Mouse (Mus musculus): Measurements from ENCODE around the gene Tubb3. TPM values are rescaled to one million over a fixed set of nuclear protein-coding genes. Genes with fewer than 3 reads are reported as not detected.
A peak's percentile ranks its signal among the peaks of the same experiment; 100 is the strongest.
"Not testable (repeated sequence)": the region's sequence is repeated elsewhere in the genome, so short reads cannot be mapped to it uniquely, and the experiment has no call there.

The Tubb3 gene
- polyA plus RNA-seq, 1 experiment from 2014 or later, result 40.1 TPM

DNA sequence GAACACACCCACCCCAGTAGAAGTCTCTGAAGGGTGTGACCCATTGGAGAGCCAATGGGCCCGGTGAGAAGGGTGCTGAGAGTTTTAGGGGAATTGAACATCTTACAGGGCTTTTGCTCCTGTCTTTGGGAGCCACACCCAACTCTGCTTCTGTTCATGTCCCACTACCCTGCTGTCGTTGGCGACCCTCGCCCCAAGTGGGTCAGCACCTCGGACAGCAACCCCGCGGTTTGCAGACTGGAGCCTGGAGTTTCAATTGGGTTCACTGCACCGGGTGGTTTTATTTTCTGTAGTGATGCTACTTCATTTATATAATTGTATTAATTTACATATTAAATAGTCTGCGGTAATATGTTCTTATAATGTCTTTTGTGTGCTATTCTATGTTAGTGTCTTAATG is 3.0 kb downstream of the Tubb3 start:
- H3K4me3 ChIP-seq, result no peak overlapping the region
- H3K36me3 ChIP-seq, result peaks cover 7% of the 10 kb centered on the region; the same call in 1 of the 2 replicates
- H3K4me2 ChIP-seq, result peak overlapping the region; percentile 1; the same call in 1 of the 2 replicates
- H3K27ac ChIP-seq, result no peak overlapping the region
- 8% methylated on average over 9 of the region's 9 CpGs for WGBS
- H3K9me3 ChIP-seq, result no peaks in the 10 kb centered on the region
- H3K27me3 ChIP-seq, result peaks cover 50% of the 10 kb centered on the region
- H3K4me1 ChIP-seq, result peaks cover 35% of the 10 kb centered on the region
- no peak for ATAC-seq (ENCODE audit: insufficient number of reproducible peaks, insufficient read depth, low FRiP score, low TSS enrichment, low read depth)
- H3K9ac ChIP-seq, result no peak overlapping the region

GRCm38 (mm10) chr8:123414997-123415696 is 3.9 kb downstream of the Tubb3 start:
- not testable (repeated sequence) for H3K9ac ChIP-seq; H3K4me3 ChIP-seq; H3K36me3 ChIP-seq; ATAC-seq (ENCODE audit: insufficient number of reproducible peaks, insufficient read depth, low FRiP score, low TSS enrichment, low read depth); H3K27ac ChIP-seq; H3K4me2 ChIP-seq; H3K9me3 ChIP-seq
- Histone ChIP-seq H3K27me3 (peaks cover 41% of the 10 kb centered on the region), H3K4me1 (peaks cover 30% of the 10 kb centered on the region)
- 77% methylated on average over 5 of the region's 5 CpGs for WGBS

- Histone ChIP-seq H3K9ac (no peak overlapping the region), H3K4me1 (peaks cover 21% of the 10 kb centered on the region), H3K36me3 (peaks cover 12% of the 10 kb centered on the region), H3K4me2 (no peak overlapping the region), H3K27ac (no peak overlapping the region), H3K27me3 (peaks cover 30% of the 10 kb centered on the region), H3K4me3 (no peak overlapping the region), H3K9me3 (no peaks in the 10 kb centered on the region)
- no peak for ATAC-seq (ENCODE audit: insufficient number of reproducible peaks, insufficient read depth, low FRiP score, low TSS enrichment, low read depth)
- WGBS, result 72% methylated on average over 8 of the region's 8 CpGs
Observed at GRCm38 (mm10) chr8:123415967-123416943, 5.0 kb downstream of the Tubb3 start.

GRCm38 (mm10) chr8:123416944-123417555 is 5.8 kb downstream of the Tubb3 start:
- no peak overlapping the region for H3K4me2 ChIP-seq
- peaks cover 22% of the 10 kb centered on the region for H3K27me3 ChIP-seq
- no peak overlapping the region for H3K4me3 ChIP-seq
- H3K4me1 ChIP-seq, result peaks cover 14% of the 10 kb centered on the region
- no peak overlapping the region for H3K27ac ChIP-seq
- ATAC-seq (ENCODE audit: insufficient number of reproducible peaks, insufficient read depth, low FRiP score, low TSS enrichment, low read depth), result no peak
- H3K9me3 ChIP-seq, result no peaks in the 10 kb centered on the region
- H3K9ac ChIP-seq, result no peak overlapping the region
- 77% methylated on average over 8 of the region's 8 CpGs for WGBS
- H3K36me3 ChIP-seq, result peaks cover 13% of the 10 kb centered on the region

DNA sequence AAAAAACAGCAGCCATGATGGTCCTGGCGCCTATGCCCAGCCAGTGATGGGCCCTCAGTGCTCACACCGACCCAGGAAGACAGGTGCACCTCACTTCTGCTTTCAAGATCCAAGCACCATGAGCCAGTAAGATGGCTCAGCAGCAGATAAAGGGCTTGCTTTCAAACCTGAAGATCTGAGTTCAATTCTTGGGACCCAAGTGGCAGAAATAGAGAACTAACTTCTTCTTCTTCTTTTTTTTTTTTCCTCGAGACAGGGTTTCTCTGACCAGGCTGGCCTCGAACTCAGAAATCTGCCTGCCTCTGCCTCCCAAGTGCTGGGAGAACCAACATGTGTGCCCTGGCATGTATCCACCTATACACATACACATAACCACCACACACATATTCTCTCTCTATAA is 8.5 kb downstream of the Tubb3 start:
- Histone ChIP-seq H3K27ac (no peak overlapping the region), H3K4me3 (no peak overlapping the region), H3K9ac (no peak overlapping the region), H3K9me3 (no peaks in the 10 kb centered on the region), H3K4me1 (peaks cover 6% of the 10 kb centered on the region), H3K4me2 (no peak overlapping the region), H3K36me3 (peaks cover 13% of the 10 kb centered on the region), H3K27me3 (no peaks in the 10 kb centered on the region)
- no peak for ATAC-seq (ENCODE audit: insufficient number of reproducible peaks, insufficient read depth, low FRiP score, low TSS enrichment, low read depth)
- WGBS, result 88% methylated on average over 4 of the region's 4 CpGs

- Histone ChIP-seq H3K27ac (no peak overlapping the region), H3K9ac (no peak overlapping the region), H3K4me1 (peaks cover 6% of the 10 kb centered on the region), H3K4me2 (no peak overlapping the region), H3K9me3 (no peaks in the 10 kb centered on the region), H3K27me3 (no peaks in the 10 kb centered on the region), H3K36me3 (peaks cover 13% of the 10 kb centered on the region), H3K4me3 (no peak overlapping the region)
- 89% methylated on average over 34 of the region's 34 CpGs for WGBS
- no peak for ATAC-seq (ENCODE audit: insufficient number of reproducible peaks, insufficient read depth, low FRiP score, low TSS enrichment, low read depth)
Observed at GRCm38 (mm10) chr8:123420525-123421281, 9.5 kb downstream of the Tubb3 start.

DNA sequence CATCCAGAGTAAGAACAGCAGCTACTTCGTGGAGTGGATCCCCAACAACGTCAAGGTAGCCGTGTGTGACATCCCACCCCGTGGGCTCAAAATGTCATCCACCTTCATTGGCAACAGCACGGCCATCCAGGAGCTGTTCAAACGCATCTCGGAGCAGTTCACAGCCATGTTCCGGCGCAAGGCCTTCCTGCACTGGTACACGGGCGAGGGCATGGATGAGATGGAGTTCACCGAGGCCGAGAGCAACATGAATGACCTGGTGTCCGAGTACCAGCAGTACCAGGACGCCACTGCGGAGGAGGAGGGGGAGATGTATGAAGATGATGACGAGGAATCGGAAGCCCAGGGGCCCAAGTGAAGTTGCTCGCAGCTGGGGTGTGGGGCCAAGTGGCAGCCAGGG is 10.1 kb downstream of the Tubb3 start:
- Histone ChIP-seq H3K4me2 (no peak overlapping the region), H3K27me3 (no peaks in the 10 kb centered on the region), H3K9me3 (no peaks in the 10 kb centered on the region), H3K4me1 (peaks cover 6% of the 10 kb centered on the region), H3K36me3 (peaks cover 13% of the 10 kb centered on the region), H3K4me3 (no peak overlapping the region), H3K9ac (no peak overlapping the region), H3K27ac (no peak overlapping the region)
- WGBS, result 88% methylated on average over 19 of the region's 19 CpGs
- no peak for ATAC-seq (ENCODE audit: insufficient number of reproducible peaks, insufficient read depth, low FRiP score, low TSS enrichment, low read depth)

DNA sequence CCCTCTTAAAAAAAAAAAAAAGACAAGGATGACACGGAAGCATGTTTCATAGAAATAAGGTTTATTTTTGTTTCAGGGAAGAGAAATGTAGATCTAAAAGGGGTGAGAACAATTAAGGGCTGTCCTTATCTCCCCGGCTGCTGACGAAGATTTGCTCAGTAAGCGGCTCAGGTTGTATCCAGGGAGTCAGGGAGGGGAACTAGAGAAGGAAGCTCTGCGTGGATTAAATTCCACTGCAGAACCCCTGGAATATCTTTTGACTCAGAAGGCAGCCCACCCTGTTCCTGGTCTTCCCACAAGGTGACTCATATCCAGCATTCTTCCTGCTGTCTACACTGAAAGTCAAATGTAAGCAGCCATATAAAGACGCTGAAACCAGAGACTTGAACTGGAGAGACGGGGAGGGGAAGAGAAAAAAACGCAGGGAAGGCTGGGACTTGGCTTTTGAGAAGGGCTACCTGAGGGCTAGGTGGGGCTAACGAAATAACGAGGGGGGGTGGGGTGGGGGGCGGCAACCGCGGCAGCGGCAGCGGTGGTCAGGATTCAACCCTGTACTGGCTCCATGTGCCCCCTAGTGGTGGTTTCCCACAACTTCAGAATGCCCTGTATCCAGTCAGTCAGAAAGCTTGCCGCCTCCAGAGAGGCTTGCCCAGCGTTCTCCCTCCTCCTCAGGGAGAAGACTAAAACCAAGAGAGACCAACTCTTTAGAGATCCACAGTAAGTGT is 11.0 kb downstream of the Tubb3 start:
- Histone ChIP-seq H3K27ac (no peak overlapping the region), H3K27me3 (no peaks in the 10 kb centered on the region), H3K4me1 (peaks cover 6% of the 10 kb centered on the region), H3K4me2 (peak overlapping the region; percentile 49), H3K9me3 (peaks cover 6% of the 10 kb centered on the region), H3K4me3 (peak overlapping the region; percentile 23; the same call in 1 of the 2 replicates), H3K9ac (0 out of 2 replicates have a peak overlapping the region, but pooled peaks have one; percentile 46), H3K36me3 (peaks cover 13% of the 10 kb centered on the region)
- no peak for ATAC-seq (ENCODE audit: insufficient number of reproducible peaks, insufficient read depth, low FRiP score, low TSS enrichment, low read depth)
- WGBS, result 16% methylated on average over 17 of the region's 17 CpGs

DNA sequence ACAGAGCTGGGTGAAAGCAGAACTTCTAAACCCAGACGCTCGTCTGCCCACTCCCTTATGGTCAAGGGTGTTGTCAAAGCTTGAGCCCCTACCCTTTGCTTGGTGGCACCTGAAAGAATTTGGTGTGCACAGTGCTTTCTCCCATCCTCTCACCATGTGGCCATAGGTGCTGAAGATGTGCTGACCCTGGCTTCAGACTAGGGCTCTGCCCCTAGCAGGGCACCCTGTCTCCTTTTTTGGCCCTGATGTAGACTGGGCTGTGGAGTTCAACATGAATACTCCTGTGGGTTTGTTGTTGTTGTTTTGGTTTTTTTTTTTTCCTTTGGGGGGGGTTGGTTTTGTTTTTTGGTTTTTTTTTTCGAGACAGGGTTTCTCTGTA is 11.5 kb downstream of the Tubb3 start:
- no peak for ATAC-seq (ENCODE audit: insufficient number of reproducible peaks, insufficient read depth, low FRiP score, low TSS enrichment, low read depth)
- H3K4me1 ChIP-seq, result peaks cover 6% of the 10 kb centered on the region
- peaks cover 12% of the 10 kb centered on the region for H3K9me3 ChIP-seq
- no peak overlapping the region for H3K4me3 ChIP-seq
- 19% methylated on average over 3 of the region's 3 CpGs for WGBS
- peaks cover 13% of the 10 kb centered on the region for H3K36me3 ChIP-seq
- no peak overlapping the region for H3K9ac ChIP-seq
- H3K27ac ChIP-seq, result no peak overlapping the region
- H3K4me2 ChIP-seq, result peak overlapping the region; percentile 49
- H3K27me3 ChIP-seq, result no peaks in the 10 kb centered on the region

DNA sequence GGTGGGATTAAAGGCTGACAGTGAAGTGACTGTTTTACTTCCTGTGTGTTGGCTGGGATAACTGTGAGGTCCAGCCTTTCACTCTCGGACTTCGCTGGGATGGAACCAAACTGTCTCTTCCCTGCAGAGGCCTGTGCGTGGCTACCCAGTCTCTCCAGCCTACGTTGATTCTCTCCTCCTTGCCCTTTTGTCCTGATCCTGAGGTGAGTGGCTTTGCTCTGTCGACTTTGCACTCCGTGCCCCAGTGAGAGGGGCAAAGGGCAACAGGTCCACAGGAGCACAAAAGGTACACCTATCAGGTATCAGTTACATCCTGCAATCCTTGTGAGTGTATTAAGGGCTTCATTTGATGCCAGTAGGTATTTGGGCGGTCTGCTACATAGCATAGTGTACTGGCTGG is 12.2 kb downstream of the Tubb3 start, which contains the start of gene Def8:
TSS of gene Def8 (plus strand) at position 87 of the 400 bp plus-strand sequence.
- Histone ChIP-seq H3K4me3 (peak within 1 kb of the TSS; percentile 23; the same call in 1 of the 2 replicates), H3K4me2 (peak within 1 kb of the TSS; percentile 49), H3K36me3 (peaks cover 13% of the 10 kb centered on the region), H3K9me3 (peaks cover 19% of the 10 kb centered on the region), H3K9ac (0 out of 2 replicates have a peak within 1 kb of the TSS, but pooled peaks have one; percentile 46), H3K27ac (no peak within 1 kb of the TSS), H3K27me3 (no peaks in the 10 kb centered on the region), H3K4me1 (peaks cover 6% of the 10 kb centered on the region)
- WGBS, result 57% methylated on average over 7 of the region's 7 CpGs
- no peak for ATAC-seq (ENCODE audit: insufficient number of reproducible peaks, insufficient read depth, low FRiP score, low TSS enrichment, low read depth)
